Mouse (Mus musculus) left cerebral cortex, adult 8-10 months (tissue): ENCODE measurements around the gene Dph5. TPM values are rescaled to one million over a fixed set of nuclear protein-coding genes. Genes with fewer than 3 reads are reported as not detected.
"Not testable (repeated sequence)": the region's sequence is repeated elsewhere in the genome, so short reads cannot be mapped to it uniquely, and the experiment has no call there.

Source experiments
- DNase-seq, 2 experiments: peaks; one replicate each; pipeline ENCODE4 v3.0.0; 2022; ENCODE audit warnings: low spot score in 2 of 2
- total RNA-seq, 4 experiments: library from RNA; stranded (reverse); gene quantifications; 2 replicates each; pipeline ENCODE4 v1.2.4; 2022

Gene Dph5
- total RNA-seq = 10 to 100 TPM; 11.3 to 16.8 (median 13.2) TPM

GRCm38 (mm10) chr3:115887427-115888309 is at the start of gene Dph5:
Gene Dph5 (plus strand): TSS chr3:115887837.
- DNase-seq = peak; percentile 92 to 94

- DNase-seq = peak in 1 of 2 experiments; percentile 40
Measured at GRCm38 (mm10) chr3:115844566-115844965, 43.1 kb upstream of the Dph5 start.

- no peak for DNase-seq
Measured at GRCm38 (mm10) chr3:115845032-115845618, 42.5 kb upstream of the Dph5 start.

GRCm38 (mm10) chr3:115845724-115846123 is 41.9 kb upstream of the Dph5 start:
- no peak for DNase-seq

GRCm38 (mm10) chr3:115846153-115846552 is 41.5 kb upstream of the Dph5 start:
- no peak for DNase-seq

- no peak for DNase-seq
Measured at GRCm38 (mm10) chr3:115848686-115849480, 38.8 kb upstream of the Dph5 start.

- no peak for DNase-seq
Measured at GRCm38 (mm10) chr3:115850946-115851345, 36.7 kb upstream of the Dph5 start.

GRCm38 (mm10) chr3:115854672-115855191 is 32.9 kb upstream of the Dph5 start:
- DNase-seq = no peak

GRCm38 (mm10) chr3:115855576-115855975 is 32.1 kb upstream of the Dph5 start:
- DNase-seq = peak in 1 of 2 experiments; percentile 20

- DNase-seq = peak in 1 of 2 experiments; percentile 10
Measured at GRCm38 (mm10) chr3:115856484-115857022, 31.1 kb upstream of the Dph5 start.

GRCm38 (mm10) chr3:115857436-115857835 is 30.2 kb upstream of the Dph5 start:
- no peak for DNase-seq

GRCm38 (mm10) chr3:115858822-115859221 is 28.8 kb upstream of the Dph5 start:
- DNase-seq = no peak

- not testable (repeated sequence) for DNase-seq
Measured at GRCm38 (mm10) chr3:115860780-115861179, 26.9 kb upstream of the Dph5 start.

GRCm38 (mm10) chr3:115863487-115863886 is 24.1 kb upstream of the Dph5 start:
- no peak for DNase-seq

GRCm38 (mm10) chr3:115867150-115867549 is 20.5 kb upstream of the Dph5 start:
- no peak for DNase-seq

GRCm38 (mm10) chr3:115867901-115868300 is 19.7 kb upstream of the Dph5 start:
- no peak for DNase-seq

- no peak for DNase-seq
Measured at GRCm38 (mm10) chr3:115869360-115869759, 18.3 kb upstream of the Dph5 start.

GRCm38 (mm10) chr3:115875551-115875950 is 12.1 kb upstream of the Dph5 start:
- no peak for DNase-seq

GRCm38 (mm10) chr3:115877133-115877532 is 10.5 kb upstream of the Dph5 start:
- no peak for DNase-seq

GRCm38 (mm10) chr3:115884086-115884485 is 3.6 kb upstream of the Dph5 start:
- DNase-seq = no peak
